Mouse (Mus musculus) small intestine, adult 2 months (tissue): Measurements from ENCODE around the gene Rrp7a.

Experiments
- CTCF ChIP-seq: fragments of 200-500 bp; IDR thresholded peaks from 2 replicates; pipeline ENCODE4 v1.5.1; 2012; ENCODE audit warnings: low read depth, mild to moderate bottlenecking, control low read depth, inconsistent platforms, low read length, moderate library complexity, mixed read lengths; ENCODE audit not compliant: insufficient replicate concordance, insufficient read length; ENCODE audit errors: extremely low read depth
- POLR2A ChIP-seq: fragments of 200-500 bp; IDR thresholded peaks from 2 replicates; pipeline ENCODE4 v1.6.1; 2012; ENCODE audit warnings: low read depth, mild to moderate bottlenecking, control low read depth, inconsistent platforms, low read length, moderate library complexity

GRCm38 (mm10) chr15:83075607-83076525 is 46.7 kb downstream of the Rrp7a start:
- TF ChIP-seq CTCF (no peak), POLR2A (no peak)
